Mouse (Mus musculus) adrenal gland (tissue): ENCODE measurements at regions not wholly inside any gene's neighbourhood (a gene's known extent, or its start where the extent isn't known, plus 50 kb on each side); places are given as distances from the start of the nearest gene placed in this dataset.

Experiments used
- intact Hi-C: fragments of 180-260 bp; cut with DNase I; formaldehyde crosslinking; loops from one replicate; pipeline ENCODE4 v1.15.1; 2025

- intact Hi-C loops: loop anchor here (5.0 kb wide), 1 partner anchor 445 kb away; no protein-coding TSS in a partner anchor
Observed at GRCm38 (mm10) chr1:127011901-127012300, 181.3 kb upstream of the Nckap5 start.

- intact Hi-C loops: loop anchor here (5.0 kb wide), 1 partner anchor 448 kb away; no protein-coding TSS in a partner anchor
Observed at GRCm38 (mm10) chr1:127009699-127010098, 179.1 kb upstream of the Nckap5 start.

GRCm38 (mm10) chr1:127001700-127002099 is 171.1 kb upstream of the Nckap5 start:
- intact Hi-C loops: no loop called here

GRCm38 (mm10) chr1:126993061-126993640 is 162.6 kb upstream of the Nckap5 start:
- intact Hi-C loops: loop anchor here (10.0 kb wide), 1 partner anchor 1388 kb away; no protein-coding TSS in a partner anchor

GRCm38 (mm10) chr1:126992441-126992840 is 161.8 kb upstream of the Nckap5 start:
- intact Hi-C loops: loop anchor here (10.0 kb wide), 1 partner anchor 1388 kb away; no protein-coding TSS in a partner anchor

GRCm38 (mm10) chr1:126982805-126983204 is 152.2 kb upstream of the Nckap5 start:
- intact Hi-C loops: no loop called here

- intact Hi-C loops: no loop called here
Observed at GRCm38 (mm10) chr1:126980311-126980710, 149.7 kb upstream of the Nckap5 start.

GRCm38 (mm10) chr1:126973871-126974270 is 143.3 kb upstream of the Nckap5 start:
- intact Hi-C loops: no loop called here

- intact Hi-C loops: no loop called here
Observed at GRCm38 (mm10) chr1:126971777-126972421, 141.3 kb upstream of the Nckap5 start.

GRCm38 (mm10) chr1:126971118-126971517 is 140.5 kb upstream of the Nckap5 start:
- intact Hi-C loops: no loop called here

- intact Hi-C loops: no loop called here
Observed at GRCm38 (mm10) chr1:126966394-126966793, 135.8 kb upstream of the Nckap5 start.

GRCm38 (mm10) chr1:126955839-126956720 is 125.5 kb upstream of the Nckap5 start:
- intact Hi-C loops: no loop called here

- intact Hi-C loops: no loop called here
Observed at GRCm38 (mm10) chr1:126947860-126948259, 117.3 kb upstream of the Nckap5 start.

- intact Hi-C loops: loop anchor here (5.0 to 10.0 kb wide), 2 partner anchors 498 to 1325 kb away; no protein-coding TSS in a partner anchor
Observed at GRCm38 (mm10) chr1:126932658-126933057, 102.1 kb upstream of the Nckap5 start.

- intact Hi-C loops: loop anchor here (2.0 to 10.0 kb wide), 3 partner anchors 497 to 1324 kb away; no protein-coding TSS in a partner anchor
Observed at GRCm38 (mm10) chr1:126931754-126932153, 101.2 kb upstream of the Nckap5 start.

- intact Hi-C loops: loop anchor here (2.0 to 10.0 kb wide), 3 partner anchors 496 to 1324 kb away; no protein-coding TSS in a partner anchor
Observed at GRCm38 (mm10) chr1:126931093-126931492, 100.5 kb upstream of the Nckap5 start.

GRCm38 (mm10) chr1:126930611-126931010 is 100.0 kb upstream of the Nckap5 start:
- intact Hi-C loops: loop anchor here (2.0 to 10.0 kb wide), 3 partner anchors 496 to 1323 kb away; no protein-coding TSS in a partner anchor

GRCm38 (mm10) chr1:126929666-126930065 is 99.1 kb upstream of the Nckap5 start:
- intact Hi-C loops: loop anchor here (2.0 to 10.0 kb wide), 3 partner anchors 495 to 1322 kb away; no protein-coding TSS in a partner anchor

- intact Hi-C loops: no loop called here
Observed at GRCm38 (mm10) chr1:126928186-126928585, 97.6 kb upstream of the Nckap5 start.

GRCm38 (mm10) chr1:126925150-126926035 is 94.8 kb upstream of the Nckap5 start:
- intact Hi-C loops: no loop called here
